Mouse (Mus musculus): ENCODE measurements around the gene Cygb.

DNA sequence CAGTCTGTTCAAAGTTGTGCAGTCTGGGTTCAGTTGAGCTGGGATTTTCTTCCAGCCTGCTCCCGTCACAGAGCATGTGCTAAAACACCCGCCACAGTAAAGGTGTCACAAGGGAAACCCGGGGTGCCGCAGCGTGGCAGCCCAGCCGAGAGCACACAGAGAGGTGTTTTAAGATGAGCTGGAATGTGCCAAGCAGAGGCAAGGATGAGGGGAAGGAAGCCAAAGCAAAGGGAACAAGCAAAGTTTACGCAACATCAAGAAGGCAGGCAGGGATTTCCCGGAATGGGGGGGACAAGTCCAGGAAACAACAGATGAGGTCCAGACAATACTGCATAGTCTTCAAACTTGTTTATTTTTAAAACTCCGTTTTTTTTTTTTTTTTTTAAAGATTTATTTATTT lies 12.5 kb upstream of the Cygb start:
- TF ChIP-seq POLR2AphosphoS2 (IDR thresholded peaks at IDR 0.05; ENCODE audit: low read length) (no peak), CTCF (IDR thresholded peaks at IDR 0.05 in 2 of 3, conservative IDR thresholded peaks at IDR 0.05 in 1 of 3; ENCODE audit: control insufficient read depth in 1 of 3, insufficient read depth in 1 of 3, low read depth in 2 of 3, low read length in 3 of 3, poor library complexity in 1 of 3, severe bottlenecking in 1 of 3) (no peak), POLR2A (IDR thresholded peaks at IDR 0.05; ENCODE audit: control insufficient read depth in 1 of 2, insufficient read depth in 1 of 2, low read depth in 1 of 2, low read length in 2 of 2, poor library complexity in 1 of 2) (no peak)
